Mouse (Mus musculus): ENCODE measurements around the gene Sparc.

The Sparc gene

GRCm38 (mm10) chr11:55358094-55358783 lies 64.7 kb downstream of the Sparc start:
- DNase-seq: peak; percentile 9

- no peak for DNase-seq
Observed at GRCm38 (mm10) chr11:55356846-55357245, 66.1 kb downstream of the Sparc start.

All from kidney, postnatal 14 days (tissue).